16 mouse cellular contexts compared by ENCODE assay signal in genomic region chr15:84380181-84380580, GRCm38 (mm10). TPM values are rescaled to one million over a fixed set of nuclear protein-coding genes. Genes with fewer than 3 reads are reported as not detected.
DNase-seq lines count a peak whose midpoint lies in the region; ATAC-seq and TF ChIP-seq lines count a peak whose summit lies in the region.
"Had no signal": no experiment of that assay in that cellular context is flagged by ENCODE, and none has a peak within 500 bp of the region (broad histone marks: within the 10 kb centered on the region; RNA-seq: fewer than 3 reads in every experiment).

No protein-coding gene starts in this region.

- no peak overlapping the region for H3K27ac ChIP-seq in embryonic facial prominence, embryonic 14.5 days (replicated peaks; ENCODE audit: low read depth, low read length)
- no peak overlapping the region for H3K27ac ChIP-seq in embryonic facial prominence, embryonic 10.5 days (replicated peaks)
- no peak overlapping the region for H3K27ac ChIP-seq in kidney, embryonic 14.5 days (ENCODE audit: low read depth, low read length)
- 0 out of 2 replicates have a peak overlapping the region, but pooled peaks have one; percentile 35 for H3K27ac ChIP-seq in small intestine, adult 2 months (ENCODE audit: insufficient read depth, low read depth, low read length)
- H3K27ac ChIP-seq: heart, embryonic 10.5 days; hindbrain, embryonic 10.5 days; limb, embryonic 13.5 days; lung, embryonic 15.5 days; midbrain, embryonic 12.5 days had no signal

- peaks cover 4% of the 10 kb centered on the region for H3K9me3 ChIP-seq in embryonic facial prominence, embryonic 14.5 days (ENCODE audit: control insufficient read depth, low read length)
- peaks cover 5% of the 10 kb centered on the region for H3K9me3 ChIP-seq in embryonic facial prominence, embryonic 10.5 days
- peaks cover 5% of the 10 kb centered on the region; the same call in 1 of the 2 replicates for H3K9me3 ChIP-seq in kidney, embryonic 14.5 days (ENCODE audit: control insufficient read depth, low read length)

- H3K27me3 ChIP-seq in embryonic facial prominence, embryonic 14.5 days (replicated peaks; ENCODE audit: control insufficient read depth, insufficient read depth, low read length): no peaks in the 10 kb centered on the region
- H3K27me3 ChIP-seq in embryonic facial prominence, embryonic 10.5 days (replicated peaks; ENCODE audit: low read depth, poor library complexity, severe bottlenecking): no peaks in the 10 kb centered on the region
- no peaks in the 10 kb centered on the region for H3K27me3 ChIP-seq in kidney, embryonic 14.5 days (ENCODE audit: control insufficient read depth, insufficient read depth, low read length)
- no peaks in the 10 kb centered on the region for H3K27me3 ChIP-seq in small intestine, adult 2 months (ENCODE audit: control insufficient read depth, insufficient read depth, low read length)
- H3K27me3 ChIP-seq: limb, embryonic 13.5 days; lung, embryonic 15.5 days; midbrain, embryonic 12.5 days had no signal

- no peak for TF ChIP-seq CTCF in small intestine, adult 2 months (IDR thresholded peaks at IDR 0.05; ENCODE audit: extremely low read depth, insufficient read length, insufficient replicate concordance, low read depth, low read length)

- no peak overlapping the region for H3K9ac ChIP-seq in embryonic facial prominence, embryonic 14.5 days (ENCODE audit: low read depth, low read length)
- H3K9ac ChIP-seq in kidney, embryonic 14.5 days (ENCODE audit: low read depth, low read length): no peak overlapping the region
- H3K9ac ChIP-seq: limb, embryonic 13.5 days; lung, embryonic 15.5 days; midbrain, embryonic 12.5 days had no signal

- intact Hi-C loops in left cerebral cortex, postnatal 4 days (cut with DNase I): no loop called here

- no peaks in the 10 kb centered on the region for H3K36me3 ChIP-seq in embryonic facial prominence, embryonic 14.5 days (ENCODE audit: control insufficient read depth, insufficient read depth, low read length)
- no peaks in the 10 kb centered on the region for H3K36me3 ChIP-seq in embryonic facial prominence, embryonic 10.5 days (replicated peaks)
- H3K36me3 ChIP-seq in kidney, embryonic 14.5 days (ENCODE audit: control insufficient read depth, insufficient read depth, low read length): no peaks in the 10 kb centered on the region
- H3K36me3 ChIP-seq in small intestine, adult 2 months (ENCODE audit: control insufficient read depth, insufficient read depth, low read length): no peaks in the 10 kb centered on the region
- H3K36me3 ChIP-seq: G1E; heart, embryonic 10.5 days; hindbrain, embryonic 10.5 days; limb, embryonic 13.5 days; lung, embryonic 15.5 days; midbrain, embryonic 12.5 days had no signal

- WGBS in embryonic facial prominence, embryonic 14.5 days: 53% methylated on average over 10 of the region's 10 CpGs
- 75% methylated on average over 10 of the region's 10 CpGs for WGBS in embryonic facial prominence, embryonic 10.5 days
- WGBS in kidney, embryonic 14.5 days: 41% methylated on average over 10 of the region's 10 CpGs
- WGBS in small intestine, adult 2 months: 20% methylated on average over 10 of the region's 10 CpGs

- DNase-seq in embryonic facial prominence, embryonic 14.5 days (ENCODE audit: low spot score): peak; percentile 44
- DNase-seq in embryonic facial prominence, embryonic 10.5 days (ENCODE audit: low spot score): no peak
- no peak for DNase-seq in gastrocnemius, postnatal 4 days (ENCODE audit: low spot score in 2 of 2)
- DNase-seq in left cerebral cortex, postnatal 4 days: no peak
- DNase-seq in frontal cortex, postnatal 10 days (ENCODE audit: low spot score in 2 of 2): no peak
- DNase-seq: B cell, adult 2 months; layer of hippocampus, adult 9-11 months had no signal

- ATAC-seq in embryonic facial prominence, embryonic 14.5 days (ENCODE audit: low read depth): peak; percentile 27; the same call in 1 of the 2 replicates
- ATAC-seq in common myeloid progenitor, adult 5-6 weeks (replicated peaks; ENCODE audit: low read depth, poor library complexity, severe bottlenecking): peak; percentile 77
- peak; percentile 69; the same call in 1 of the 2 replicates for ATAC-seq in kidney, embryonic 14.5 days (ENCODE audit: low FRiP score, low TSS enrichment)

- no peaks in the 10 kb centered on the region for H3K4me1 ChIP-seq in embryonic facial prominence, embryonic 14.5 days (ENCODE audit: control insufficient read depth, insufficient read depth, low read length)
- H3K4me1 ChIP-seq in embryonic facial prominence, embryonic 10.5 days: 0 out of 2 replicates have a peak, but pooled peaks cover 4% of the 10 kb centered on the region
- H3K4me1 ChIP-seq in kidney, embryonic 14.5 days (ENCODE audit: control insufficient read depth, insufficient read depth, low read length): no peaks in the 10 kb centered on the region
- no peaks in the 10 kb centered on the region; the same call in 1 of the 2 replicates for H3K4me1 ChIP-seq in small intestine, adult 2 months (ENCODE audit: control insufficient read depth, insufficient read depth, insufficient read length, low read length)
- H3K4me1 ChIP-seq: heart, embryonic 10.5 days; limb, embryonic 13.5 days; lung, embryonic 15.5 days; midbrain, embryonic 12.5 days had no signal

- no peak overlapping the region for H3K4me2 ChIP-seq in embryonic facial prominence, embryonic 14.5 days (ENCODE audit: low read depth, low read length)
- no peak overlapping the region for H3K4me2 ChIP-seq in kidney, embryonic 14.5 days (replicated peaks; ENCODE audit: low read depth, low read length)
- H3K4me2 ChIP-seq: limb, embryonic 13.5 days; lung, embryonic 15.5 days; midbrain, embryonic 12.5 days had no signal

- no peak overlapping the region for H3K4me3 ChIP-seq in embryonic facial prominence, embryonic 14.5 days (ENCODE audit: low read depth, low read length)
- no peak overlapping the region for H3K4me3 ChIP-seq in embryonic facial prominence, embryonic 10.5 days
- H3K4me3 ChIP-seq in kidney, embryonic 14.5 days (ENCODE audit: low read length): no peak overlapping the region
- H3K4me3 ChIP-seq in small intestine, adult 2 months (ENCODE audit: low read depth, low read length): no peak overlapping the region
- H3K4me3 ChIP-seq: heart, embryonic 10.5 days; hindbrain, embryonic 10.5 days; limb, embryonic 13.5 days; lung, embryonic 15.5 days; midbrain, embryonic 12.5 days had no signal

- TF ChIP-seq POLR2A in small intestine, adult 2 months (IDR thresholded peaks at IDR 0.05; ENCODE audit: low read depth, low read length): no peak

RNA-seq across cellular contexts. Expression of gene Parvg, which starts 56.4 kb away (rescaled TPM):
- polyA plus RNA-seq in embryonic facial prominence, embryonic 14.5 days (2014; fragmentation: Nextera tagmentation; extraction: Ambion mirVana): 2.1 and 2.4 TPM in 2 replicates
- polyA plus RNA-seq in embryonic facial prominence, embryonic 10.5 days (2016; fragmentation: Nextera tagmentation; extraction: Ambion mirVana): 0.70 and 1.0 TPM in 2 replicates
- 172 and 201 TPM in 2 replicates for total RNA-seq in common myeloid progenitor, adult 5-6 weeks (2017)
- polyA plus RNA-seq in kidney, embryonic 14.5 days (2014; fragmentation: Nextera tagmentation; extraction: Ambion mirVana): 0.70 and 0.94 TPM in 2 replicates
- polyA plus RNA-seq in small intestine, adult 2 months (2012; rRNA removed): 2.1 and 4.8 TPM in 2 replicates
- total RNA-seq in gastrocnemius, postnatal 4 days (2021): 1 to 10 TPM; 2.8 to 3.8 TPM
- total RNA-seq in left cerebral cortex, postnatal 4 days (2021): 1 to 10 TPM; 2.1 to 2.7 TPM
- total RNA-seq: G1E had no signal

Comparison
In these comparisons a context has a peak if more than half of its experiments do, and no peak if none do; other contexts are left out.
1. ATAC-seq: peak in every context shown above with its lines; median percentile 77 in common myeloid progenitor, adult 5-6 weeks; 69 in kidney, embryonic 14.5 days; 27 in embryonic facial prominence, embryonic 14.5 days.